Mouse (Mus musculus): ENCODE measurements around the gene Gm10840.
"Not testable (repeated sequence)": the region's sequence is repeated elsewhere in the genome, so short reads cannot be mapped to it uniquely, and the experiment has no call there.

The Gm10840 gene

DNA sequence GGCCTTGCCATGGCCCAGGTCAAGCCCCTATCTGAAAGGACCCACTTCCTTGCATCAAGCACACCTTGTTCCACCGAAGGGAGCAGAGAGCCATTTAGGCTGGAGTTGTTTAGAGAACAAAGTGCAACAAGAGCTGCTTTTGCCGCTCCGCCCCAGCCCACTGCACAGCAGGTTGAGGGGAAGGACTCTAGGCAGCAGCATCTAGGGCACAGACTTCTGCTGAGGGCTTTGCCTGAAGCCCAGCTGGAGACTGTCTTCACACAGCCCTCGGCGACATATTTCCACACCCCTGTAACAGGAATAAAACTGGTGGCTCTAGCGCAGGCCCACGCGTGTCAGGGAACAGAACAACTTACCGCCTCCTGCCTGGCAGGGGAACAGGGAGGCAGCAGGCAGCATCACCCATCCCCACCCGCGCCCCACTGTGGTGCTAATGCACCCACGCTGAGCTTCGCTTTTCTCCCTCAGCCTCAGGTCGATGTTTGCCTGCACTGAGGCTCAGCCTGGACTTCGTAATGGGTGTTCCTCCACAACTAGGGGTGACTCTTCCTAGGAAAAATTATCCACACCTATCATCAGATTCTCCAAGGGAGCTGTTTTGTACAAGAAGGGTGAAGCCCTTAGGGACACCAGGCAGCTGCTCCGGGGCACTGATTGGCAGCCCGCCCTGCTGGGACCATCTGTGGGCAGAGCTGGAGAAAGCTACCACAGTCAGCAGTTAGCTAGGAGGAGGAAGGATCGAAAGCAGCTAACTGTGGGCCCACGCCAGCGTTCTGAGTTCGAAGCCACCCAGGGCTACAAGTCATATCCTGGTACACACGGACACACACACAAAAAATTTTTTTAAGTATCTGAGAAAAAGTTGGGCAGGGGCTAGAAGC, at the start of gene Gm10840, which contains the start of gene Limd2:
Gene Gm10840 (plus strand): TSS at position 10 of the 881 bp plus-strand sequence.
Gene Limd2 (minus strand): TSS at position 20 of the 881 bp plus-strand sequence.
- DNase-seq (ENCODE audit: low spot score in 2 of 2): peak; percentile 81 to 85

DNA sequence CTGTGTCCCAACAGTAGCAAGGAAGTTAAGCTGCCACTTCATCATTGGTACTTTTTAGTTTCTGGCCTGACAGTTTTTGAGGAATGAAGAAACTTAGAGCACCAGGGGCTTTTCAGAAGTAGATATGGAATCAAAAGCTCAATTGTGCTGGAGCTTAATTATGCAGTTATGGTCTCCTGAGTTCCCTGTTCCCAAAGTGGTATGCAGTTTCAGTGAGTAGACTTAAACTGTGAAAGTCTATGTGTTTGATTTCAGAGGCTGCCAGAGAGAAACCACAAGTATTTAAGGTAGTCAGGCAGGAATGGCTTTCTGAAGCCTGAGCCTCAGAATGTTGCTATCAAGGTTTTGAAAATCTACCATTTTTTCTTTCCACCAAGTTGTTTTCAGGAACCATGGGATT, 49.0 kb upstream of the Gm10840 start:
- DNase-seq (ENCODE audit: low spot score in 2 of 2): no peak

GRCm38 (mm10) chr11:106122221-106122620, 38.4 kb upstream of the Gm10840 start:
- no peak for DNase-seq (ENCODE audit: low spot score in 2 of 2)

DNA sequence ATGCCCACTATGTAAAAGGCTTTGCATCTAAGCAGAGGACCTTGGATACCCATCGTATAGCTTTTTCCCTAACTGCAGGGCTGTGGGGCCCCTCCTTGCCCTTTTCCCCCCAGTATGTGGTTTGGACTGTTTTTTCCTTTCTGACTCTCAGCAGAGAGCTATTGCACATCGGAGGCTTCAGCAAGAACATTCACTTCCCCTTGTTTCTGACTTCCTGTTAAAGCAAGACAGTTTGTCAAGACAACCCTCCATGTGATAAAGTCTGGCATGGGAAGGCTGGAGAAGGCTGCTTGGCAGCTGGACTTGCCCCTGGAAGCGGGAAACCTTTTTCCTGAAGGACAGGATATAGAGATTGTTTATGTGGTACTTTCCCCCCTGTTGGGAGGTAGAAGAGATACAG, 37.9 kb upstream of the Gm10840 start:
- DNase-seq (ENCODE audit: low spot score in 2 of 2): no peak

DNA sequence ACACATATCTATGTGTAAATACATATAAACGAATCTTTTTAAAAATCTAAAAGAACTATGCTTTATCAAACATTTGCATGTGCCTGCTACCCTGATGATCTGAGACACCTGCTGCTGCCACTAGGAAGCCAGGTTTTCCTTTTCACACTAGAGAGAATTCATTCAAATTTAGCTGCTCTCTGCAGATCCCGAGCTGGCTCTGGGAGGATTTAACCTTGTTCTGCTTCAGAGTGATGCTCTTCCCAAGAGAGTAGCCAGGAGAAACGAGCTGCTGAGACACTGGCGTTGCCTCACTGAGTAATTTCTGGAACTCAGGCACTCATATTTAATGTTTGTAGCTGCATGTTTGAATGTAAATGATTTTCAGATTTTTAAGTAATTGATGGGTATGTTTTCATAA, 35.9 kb upstream of the Gm10840 start:
- DNase-seq (ENCODE audit: low spot score in 2 of 2): no peak

DNA sequence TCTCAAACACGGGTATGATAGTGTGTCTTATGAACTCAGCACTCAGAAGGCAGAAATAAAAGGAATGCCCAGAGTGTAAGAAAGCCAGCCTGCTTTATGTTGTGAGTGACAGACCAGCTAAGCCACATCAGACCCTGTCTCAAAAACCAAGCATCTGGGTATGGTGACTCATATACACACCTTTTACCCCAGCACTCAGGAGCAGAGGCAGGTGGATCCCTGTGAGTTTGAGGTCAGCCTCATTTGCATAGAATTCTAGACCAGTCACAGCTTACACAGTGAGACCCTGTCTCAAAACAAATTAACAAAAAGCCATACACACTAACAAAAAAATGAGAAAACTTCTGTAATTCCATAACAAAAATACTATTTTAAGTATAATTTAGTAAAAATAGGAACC, 34.8 kb upstream of the Gm10840 start:
- DNase-seq (ENCODE audit: low spot score in 2 of 2): no peak

DNA sequence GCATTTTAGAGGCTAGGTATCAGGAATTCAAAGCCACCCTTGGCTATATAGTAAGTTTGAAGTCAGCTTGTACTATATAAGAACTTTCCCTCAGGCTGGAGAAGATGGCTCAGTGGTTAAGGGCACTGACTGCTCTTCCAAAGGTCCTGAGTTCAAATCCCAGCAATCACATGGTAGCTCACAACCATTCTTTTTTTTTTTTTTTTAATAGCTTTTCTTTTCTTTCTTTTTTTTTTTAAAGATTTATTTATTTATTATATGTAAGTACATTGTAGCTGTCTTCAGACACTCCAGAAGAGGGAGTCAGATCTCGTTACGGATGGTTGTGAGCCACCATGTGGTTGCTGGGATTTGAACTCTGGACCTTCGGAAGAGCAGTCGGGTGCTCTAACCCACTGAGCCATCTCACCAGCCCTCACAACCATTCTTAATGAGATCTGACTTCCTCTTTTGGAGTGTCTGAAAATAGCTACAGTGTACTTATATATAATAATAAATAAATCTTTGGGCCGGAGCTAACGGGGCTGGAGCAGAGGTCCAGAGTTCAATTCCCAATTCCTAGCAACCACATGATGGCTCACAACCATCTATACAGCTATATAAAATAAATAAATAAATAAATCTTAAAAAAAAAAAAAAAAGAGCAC, 33.8 kb upstream of the Gm10840 start:
- DNase-seq (ENCODE audit: low spot score in 2 of 2): not testable (repeated sequence)

GRCm38 (mm10) chr11:106129477-106129876, 31.2 kb upstream of the Gm10840 start:
- DNase-seq (ENCODE audit: low spot score in 2 of 2): no peak

DNA sequence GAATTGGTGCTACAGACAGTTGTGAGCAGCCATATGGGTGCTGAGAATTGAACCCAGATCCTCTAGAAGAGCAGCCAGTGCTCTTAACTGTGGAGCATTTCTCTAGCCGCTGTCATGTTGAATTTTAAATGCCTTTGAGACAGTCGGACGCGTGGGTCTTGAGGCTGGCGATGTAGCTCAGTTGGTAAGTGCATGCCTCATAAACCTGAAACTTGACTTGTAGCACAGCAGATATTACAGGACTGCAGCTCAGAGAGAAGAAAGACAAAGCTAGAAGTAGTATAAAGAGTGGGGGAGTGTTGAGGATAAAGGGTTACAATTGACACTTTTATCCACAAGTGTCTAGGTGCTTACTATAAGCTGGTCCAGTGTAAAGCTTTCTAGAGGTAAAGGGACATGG, 28.1 kb upstream of the Gm10840 start:
- no peak for DNase-seq (ENCODE audit: low spot score in 2 of 2)

DNA sequence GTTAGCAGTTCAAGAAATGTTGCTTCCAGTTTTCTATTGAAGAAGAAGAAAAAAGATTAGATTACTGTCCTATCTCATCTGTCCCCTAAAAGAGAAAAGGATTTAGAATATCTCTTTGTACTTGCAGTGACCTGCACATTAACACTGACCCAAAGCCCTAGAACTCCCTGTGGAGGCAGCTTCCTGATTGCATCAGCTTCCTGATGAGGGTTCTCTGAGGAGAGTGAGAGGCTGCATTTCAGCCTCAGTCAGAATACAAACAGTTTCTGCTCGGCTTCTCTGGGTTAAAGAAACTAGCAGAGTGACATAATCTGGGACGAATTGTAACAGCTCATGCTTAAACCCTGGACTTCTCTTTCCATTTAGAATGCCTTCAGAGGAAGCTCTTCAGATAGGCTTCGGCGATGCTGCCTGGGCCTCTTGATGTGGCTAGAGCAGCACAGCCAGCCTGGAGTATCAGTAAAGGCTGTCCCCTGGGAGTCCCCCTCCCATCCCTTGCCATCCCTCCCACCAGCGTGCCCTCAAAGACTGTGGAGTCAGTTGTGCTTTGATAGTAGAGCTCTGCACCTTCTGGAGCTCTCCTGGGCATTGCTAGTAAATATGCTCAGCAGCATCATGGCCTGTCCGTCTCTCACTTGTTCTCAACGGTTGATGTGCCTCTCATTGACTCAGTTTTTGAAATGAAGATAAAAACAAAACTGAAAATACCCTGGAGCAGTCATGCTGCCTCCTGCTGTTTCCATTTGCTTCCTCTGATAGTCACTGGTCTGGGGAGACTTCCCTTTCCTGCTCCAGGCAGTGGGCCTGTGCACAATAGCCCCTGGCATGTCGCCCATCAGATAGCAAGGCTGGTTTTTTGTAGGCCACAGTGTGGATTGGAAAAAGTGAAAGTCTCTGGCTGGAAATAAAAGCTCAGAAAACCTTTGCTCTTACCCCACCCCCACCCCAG, 25.8 kb upstream of the Gm10840 start:
- no peak for DNase-seq (ENCODE audit: low spot score in 2 of 2)

GRCm38 (mm10) chr11:106151219-106151618, 9.4 kb upstream of the Gm10840 start:
- DNase-seq (ENCODE audit: low spot score in 2 of 2): no peak

DNA sequence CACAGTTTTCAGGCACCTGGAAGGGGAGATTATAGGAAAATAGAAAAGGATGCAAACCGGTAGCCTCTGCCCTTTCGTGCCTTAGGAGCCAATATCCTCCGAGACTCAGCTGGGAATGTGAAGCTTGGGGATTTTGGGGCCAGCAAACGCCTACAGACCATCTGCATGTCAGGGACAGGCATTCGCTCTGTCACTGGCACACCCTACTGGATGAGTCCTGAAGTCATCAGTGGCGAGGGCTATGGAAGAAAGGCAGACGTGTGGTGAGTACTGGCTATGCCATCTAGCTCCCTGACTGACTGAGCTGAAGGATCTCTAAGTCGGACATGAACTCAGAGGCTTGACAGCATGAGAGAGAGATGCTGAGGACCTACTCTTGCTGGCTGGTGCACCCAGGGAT, 8.5 kb upstream of the Gm10840 start:
- no peak for DNase-seq (ENCODE audit: low spot score in 2 of 2)

GRCm38 (mm10) chr11:106154091-106154490, 6.6 kb upstream of the Gm10840 start:
- no peak for DNase-seq (ENCODE audit: low spot score in 2 of 2)

DNA sequence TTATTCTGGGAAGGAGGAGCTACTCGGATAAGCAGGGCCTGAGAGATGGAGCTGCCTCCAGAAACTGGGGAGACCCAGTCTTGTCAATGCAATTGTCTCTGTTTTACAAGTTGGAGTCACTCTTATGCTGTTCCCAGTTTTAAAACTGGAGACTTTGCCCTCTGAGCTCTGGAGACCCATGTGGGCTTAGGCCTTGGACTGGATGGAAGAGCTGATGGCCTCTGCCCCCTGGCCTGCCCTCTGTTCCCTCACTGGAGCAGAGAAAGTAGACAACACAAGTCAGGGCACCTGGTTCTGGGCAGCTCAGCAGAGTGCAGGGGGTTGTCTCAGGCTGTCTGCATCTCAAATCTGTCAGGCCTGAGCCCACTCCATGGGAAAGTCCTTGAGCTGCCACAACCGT, 5.9 kb upstream of the Gm10840 start:
- DNase-seq (ENCODE audit: low spot score in 2 of 2): no peak

GRCm38 (mm10) chr11:106155761-106156160, 4.9 kb upstream of the Gm10840 start:
- no peak for DNase-seq (ENCODE audit: low spot score in 2 of 2)

- no peak for DNase-seq (ENCODE audit: low spot score in 2 of 2)
These were observed 4.4 kb upstream of the Gm10840 start for GRCm38 (mm10) chr11:106156257-106156656.

DNA sequence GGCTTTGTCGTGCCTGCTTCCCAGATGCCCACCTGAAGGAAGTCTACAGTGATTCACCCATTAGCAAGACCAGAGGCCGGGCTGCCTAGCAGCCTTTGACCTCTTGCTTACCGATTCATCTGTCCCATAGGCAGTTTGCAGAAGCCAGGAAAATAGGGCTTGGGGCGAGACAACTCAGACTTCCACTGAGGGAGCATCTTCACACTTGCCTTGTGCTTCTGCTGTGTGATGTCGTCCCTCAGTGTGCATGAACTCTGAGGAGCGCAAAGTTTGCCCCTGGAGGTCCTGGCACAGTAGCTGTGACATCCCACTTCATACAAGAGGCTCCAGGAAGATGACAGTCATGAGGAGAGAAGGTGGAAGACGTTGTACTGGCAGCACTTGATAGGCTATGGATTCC, 3.5 kb upstream of the Gm10840 start:
- DNase-seq (ENCODE audit: low spot score in 2 of 2): no peak

GRCm38 (mm10) chr11:106158081-106158929, 2.3 kb upstream of the Gm10840 start:
- DNase-seq (ENCODE audit: low spot score in 2 of 2): no peak

- DNase-seq (ENCODE audit: low spot score in 2 of 2): no peak
These were observed 1.8 kb upstream of the Gm10840 start for GRCm38 (mm10) chr11:106158930-106159215.

- peak in 1 of 2 experiments; percentile 58 for DNase-seq (ENCODE audit: low spot score in 2 of 2)
These were observed 1.3 kb upstream of the Gm10840 start for GRCm38 (mm10) chr11:106159216-106159920.

Measured in frontal cortex, postnatal 14 days (tissue).